Mouse (Mus musculus): ENCODE measurements at regions not wholly inside any gene's neighbourhood (a gene's known extent, or its start where the extent isn't known, plus 50 kb on each side); places are given as distances from the start of the nearest gene placed in this dataset.

GRCm38 (mm10) chr12:39073289-39074022 is 294.3 kb downstream of the Etv1 start:
- no peak for DNase-seq

DNA sequence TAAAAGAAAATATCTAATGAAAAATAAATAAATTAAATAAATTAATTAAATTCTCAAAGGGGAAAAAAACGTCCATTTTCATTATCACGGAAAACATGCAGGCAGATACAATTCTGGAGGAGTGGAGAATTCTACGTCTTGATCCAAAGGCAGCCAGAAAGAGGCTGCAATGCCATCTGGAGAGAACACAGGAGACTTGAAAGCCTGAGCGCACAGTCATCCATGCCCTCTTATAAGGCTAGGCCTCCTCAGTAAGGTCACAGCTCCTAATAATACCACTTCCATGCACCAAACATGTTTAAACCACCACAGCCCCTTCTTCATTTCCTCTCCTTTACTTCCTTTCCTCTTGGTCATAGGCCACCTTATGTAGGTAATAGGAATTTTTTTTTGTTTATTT is 307.1 kb downstream of the Etv1 start:
- DNase-seq, result no peak

DNA sequence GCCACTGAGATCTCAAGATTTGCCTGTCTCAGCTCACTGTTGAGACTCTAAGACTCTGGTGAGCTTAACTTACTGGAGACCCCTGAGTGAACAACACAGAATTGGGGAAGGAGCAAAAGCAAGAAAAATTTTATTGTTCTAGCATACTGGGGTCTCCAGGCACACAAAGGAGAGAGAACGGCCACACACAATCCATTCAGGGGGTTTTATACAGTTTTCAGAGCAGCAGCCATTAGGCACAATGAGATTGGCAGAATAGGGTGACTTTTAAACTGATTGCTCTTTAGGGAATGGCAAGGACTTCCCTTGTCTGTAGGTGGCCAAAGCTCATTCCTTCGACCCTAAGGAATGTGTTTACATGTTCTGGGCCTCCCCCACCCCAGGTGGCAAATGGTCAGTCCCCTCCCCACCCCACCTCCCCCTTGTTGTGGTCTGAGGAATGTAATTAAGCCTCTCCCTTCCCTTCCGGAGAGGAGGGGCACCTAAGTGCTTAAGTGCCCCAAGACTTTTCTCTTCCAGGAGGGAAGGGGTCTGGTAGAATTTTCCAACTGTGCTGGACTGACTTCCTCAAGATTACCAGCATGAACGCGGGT is 315.6 kb downstream of the Etv1 start:
- DNase-seq, result no peak

GRCm38 (mm10) chr12:39123391-39124095 is 344.4 kb downstream of the Etv1 start:
- no peak for DNase-seq

DNA sequence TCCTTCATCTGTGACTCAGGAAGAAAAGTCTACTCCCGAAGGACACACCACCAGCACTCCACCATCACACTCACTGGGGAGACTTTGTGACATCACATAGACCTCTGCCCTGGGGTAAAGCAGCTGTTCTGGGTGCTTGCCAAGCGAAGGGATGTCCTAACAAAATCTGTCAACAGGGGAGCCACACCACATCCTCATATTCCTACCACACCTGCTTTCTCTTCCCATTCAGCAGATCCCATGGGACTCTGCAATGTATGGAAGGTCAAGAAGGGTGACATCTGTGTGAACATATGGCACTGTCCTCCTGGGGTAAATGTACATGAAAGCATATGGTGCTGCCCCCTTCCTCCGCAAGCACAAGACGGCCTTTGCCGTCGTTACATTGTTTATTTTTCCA is 375.5 kb downstream of the Etv1 start:
- no peak for DNase-seq

DNA sequence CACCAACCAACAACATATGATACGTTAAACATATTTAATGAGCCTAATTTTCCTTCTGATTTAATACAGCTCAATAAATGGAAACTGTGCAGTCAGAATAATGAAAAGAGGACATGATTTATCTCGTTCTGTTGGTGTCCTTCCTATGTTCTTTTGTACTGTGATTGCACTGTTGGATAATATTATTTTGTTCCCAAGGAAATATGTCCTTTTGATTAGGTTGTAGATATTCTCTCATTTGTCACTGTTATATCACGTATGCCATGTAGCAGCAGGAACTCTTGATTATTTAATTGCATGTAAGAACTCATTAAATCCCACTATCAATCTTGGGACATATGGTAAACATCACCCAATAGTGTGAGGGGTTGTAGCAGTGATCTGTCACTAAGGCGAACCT is 397.8 kb downstream of the Etv1 start:
- DNase-seq, result no peak

DNA sequence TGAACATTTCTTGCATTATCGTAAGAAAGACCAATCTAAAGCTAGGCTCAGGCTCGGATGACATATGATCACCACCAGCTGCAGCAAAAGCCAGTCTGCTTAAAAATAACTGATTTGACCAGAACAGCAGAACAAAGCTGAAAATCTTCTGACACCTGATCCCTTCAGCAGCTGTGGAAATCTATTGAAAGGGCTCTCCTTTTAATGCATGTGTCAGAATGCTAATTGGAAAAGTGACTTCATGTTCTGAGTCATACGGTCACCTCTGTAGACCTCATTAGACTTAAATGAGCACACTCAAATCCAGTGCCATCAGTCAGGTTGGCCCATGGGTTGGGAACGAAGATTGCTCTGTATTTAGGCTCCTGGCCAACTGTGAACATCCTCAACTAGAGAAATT is 444.9 kb downstream of the Etv1 start:
- DNase-seq, result no peak

GRCm38 (mm10) chr12:39256605-39257004 is 477.4 kb downstream of the Etv1 start:
- DNase-seq, result no peak

DNA sequence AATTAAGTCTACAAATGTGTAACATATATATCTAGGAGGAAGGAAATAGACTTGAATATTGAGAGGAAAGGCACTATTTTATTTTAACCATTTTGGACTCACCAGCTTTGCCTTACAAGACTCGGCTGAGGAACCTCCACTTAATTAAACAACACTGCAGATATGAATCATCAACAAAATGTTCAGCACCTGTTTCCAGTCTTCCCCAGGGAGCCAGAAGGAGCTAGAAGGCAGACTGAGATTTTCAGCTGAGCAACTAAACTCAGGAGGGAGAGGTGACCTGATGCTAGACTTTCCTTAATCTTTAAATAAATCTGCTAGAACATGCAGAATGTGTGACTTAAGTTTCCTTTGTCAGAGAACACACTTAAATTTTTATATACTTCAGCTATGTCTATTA is 478.4 kb downstream of the Etv1 start:
- no peak for DNase-seq

DNA sequence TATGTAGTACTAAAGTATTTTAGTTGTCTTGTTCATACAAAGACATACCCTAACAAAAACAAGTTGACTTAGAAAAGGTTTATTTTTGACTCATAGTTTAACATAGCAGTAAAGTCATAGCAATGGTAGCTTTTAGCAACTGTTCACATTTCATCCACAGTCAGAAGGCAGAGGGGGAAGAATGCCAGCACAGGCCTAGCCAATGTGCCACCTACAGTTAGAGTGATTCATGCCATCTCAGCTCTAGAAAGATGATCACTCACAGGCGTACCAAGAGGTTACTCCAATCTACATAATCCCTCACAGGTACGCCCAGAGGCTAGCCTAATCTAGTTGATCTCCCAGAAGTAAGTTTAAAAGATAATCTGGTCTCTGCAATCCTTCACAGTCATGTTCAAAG is 510.5 kb downstream of the Etv1 start:
- no peak for DNase-seq

DNA sequence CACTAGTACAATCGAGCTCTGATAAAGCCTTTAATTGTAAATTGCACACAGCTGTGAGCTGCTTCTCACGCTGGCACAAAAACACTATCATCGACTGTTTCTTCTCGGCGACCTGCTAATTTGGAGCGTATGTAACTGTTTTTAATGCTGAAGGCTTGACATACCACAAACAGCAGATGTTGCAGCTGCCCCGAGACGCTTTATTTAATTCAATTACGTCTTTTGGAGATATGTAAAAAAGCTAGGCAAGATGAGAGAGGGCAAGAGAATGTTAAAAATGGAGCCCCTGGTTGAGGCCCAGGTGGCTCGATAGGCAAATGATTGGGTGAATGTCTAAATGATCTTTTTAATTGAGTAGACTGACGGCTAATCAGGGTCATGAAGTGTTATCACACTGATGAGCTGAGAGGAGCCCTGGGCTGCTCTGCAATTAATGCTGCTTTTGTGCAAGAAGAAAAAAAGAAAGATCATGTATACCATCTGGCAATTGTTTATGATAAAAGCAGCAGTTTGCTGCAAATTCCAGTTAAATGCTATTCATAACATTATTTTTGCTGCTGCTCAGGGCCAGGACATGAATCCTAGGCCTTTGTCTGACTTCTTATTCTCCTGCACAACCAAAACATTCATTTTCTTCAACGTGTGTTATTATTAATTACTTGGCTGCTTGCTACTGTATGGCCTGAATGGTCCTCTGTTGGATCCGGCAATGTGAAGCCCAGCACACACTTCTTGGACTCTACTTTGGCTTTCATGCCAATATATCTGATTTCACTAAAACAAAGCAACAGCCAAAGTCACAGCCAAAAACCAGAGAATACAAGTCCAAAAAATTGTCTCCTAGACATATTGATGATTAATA is 522.4 kb downstream of the Etv1 start:
- DNase-seq, result no peak

- DNase-seq, result no peak
These were observed 523.0 kb downstream of the Etv1 start for GRCm38 (mm10) chr12:39302213-39302591.

DNA sequence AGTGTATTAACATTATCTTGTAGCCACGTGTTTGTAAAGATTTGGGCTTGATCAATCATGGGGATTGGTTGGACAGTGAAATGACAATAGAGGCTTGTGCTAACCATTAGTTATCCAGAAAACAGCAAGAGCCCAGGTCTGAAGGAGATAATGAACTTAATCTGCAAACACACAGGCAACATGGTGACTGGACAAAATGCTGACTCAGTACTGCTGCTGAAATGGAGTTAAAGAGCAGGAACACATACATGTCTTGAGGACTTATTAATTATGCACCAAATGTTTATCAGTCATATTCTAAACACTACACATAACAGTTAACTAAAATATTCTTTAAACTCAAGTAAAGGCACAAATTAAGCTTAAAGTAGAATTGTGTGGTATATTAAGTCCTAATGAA is 528.6 kb downstream of the Etv1 start:
- DNase-seq, result no peak

GRCm38 (mm10) chr12:39309905-39310304 is 530.7 kb downstream of the Etv1 start:
- DNase-seq, result no peak

DNA sequence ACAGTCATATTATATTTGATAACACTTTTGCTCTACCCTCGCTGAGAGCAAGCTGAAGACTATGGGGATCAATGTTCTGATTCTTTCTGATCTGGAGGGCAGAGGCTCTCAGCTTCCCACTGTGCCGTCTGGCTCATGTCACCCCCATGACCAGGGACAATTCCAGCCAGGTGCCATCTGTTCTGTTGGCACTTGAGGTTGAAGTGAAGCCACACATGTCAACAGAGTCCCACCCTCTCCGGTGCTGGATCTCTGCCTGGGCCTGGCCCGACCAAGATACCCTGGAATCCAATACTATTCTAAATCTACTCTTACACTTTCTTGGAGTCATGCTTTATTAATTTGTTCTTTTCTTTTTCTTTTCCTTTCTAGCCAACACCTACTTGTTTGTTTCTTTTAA is 538.0 kb downstream of the Etv1 start:
- DNase-seq, result peak; percentile 49

DNA sequence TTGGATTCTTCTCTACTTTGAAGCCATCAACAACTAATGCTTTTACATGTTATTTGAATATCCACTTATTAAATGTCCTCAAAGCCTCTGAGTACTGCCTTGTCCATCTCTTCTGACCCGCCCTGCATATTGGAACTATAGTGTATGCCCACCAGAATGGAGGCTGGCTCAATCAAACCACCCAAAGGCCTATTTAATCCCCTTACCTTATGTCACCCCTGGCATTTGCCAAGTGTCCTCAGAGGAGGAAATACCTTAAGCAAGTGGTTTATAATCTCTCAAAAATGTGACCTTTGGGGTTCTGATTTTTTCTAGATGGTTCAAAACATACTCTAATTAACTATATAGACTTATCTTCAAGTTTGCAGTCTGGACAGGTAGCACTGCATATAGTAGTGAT is 542.3 kb downstream of the Etv1 start:
- no peak for DNase-seq

DNA sequence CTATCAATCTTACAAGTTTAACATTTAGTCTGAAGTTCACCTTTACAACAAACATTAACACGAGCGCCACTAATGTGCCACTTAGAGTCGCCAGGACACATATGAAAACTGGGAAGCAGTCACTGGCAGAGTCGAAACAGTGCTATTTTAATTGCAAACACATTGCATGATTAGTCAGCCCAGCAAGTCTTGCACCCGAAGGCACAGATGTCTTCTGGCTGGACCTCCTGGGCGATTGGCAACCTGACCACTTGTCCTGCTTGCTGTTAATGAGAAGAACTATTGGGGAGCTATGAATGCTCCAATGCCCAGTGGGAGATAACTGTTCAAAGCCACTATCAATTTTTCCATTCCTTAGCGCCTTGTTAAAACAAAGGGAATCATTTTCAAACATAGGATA is 547.0 kb downstream of the Etv1 start:
- DNase-seq, result no peak

DNA sequence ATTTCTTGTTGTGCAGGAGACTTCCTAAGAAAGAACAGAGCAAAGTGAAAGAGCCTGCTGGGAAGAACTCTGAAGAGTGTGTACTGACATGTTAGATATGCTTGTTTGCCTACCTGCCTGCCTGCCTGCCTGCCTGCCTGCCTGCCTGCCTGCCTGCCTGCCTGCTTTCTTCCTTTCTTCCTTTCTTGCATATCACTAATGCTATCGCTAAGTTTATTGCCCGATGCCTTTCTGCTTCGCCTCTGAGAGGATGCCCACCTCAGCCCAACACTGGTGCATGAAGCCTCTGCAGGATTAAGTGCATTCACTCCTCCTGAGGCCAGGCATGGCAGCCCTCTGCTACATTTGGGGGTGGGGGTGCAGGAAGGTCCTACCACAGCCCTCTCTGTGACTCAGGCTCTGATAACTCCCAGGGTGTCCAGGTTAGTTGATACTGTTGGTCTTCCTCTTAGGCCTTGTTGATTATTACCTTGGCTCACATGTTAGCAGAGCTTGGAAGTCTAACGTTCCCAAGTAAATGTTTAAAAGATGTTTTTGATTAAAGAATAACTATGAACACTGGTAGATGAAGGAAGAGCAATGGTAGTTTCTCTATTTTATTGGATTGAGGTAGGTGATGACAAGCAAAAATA is 547.6 kb downstream of the Etv1 start:
- no peak for DNase-seq

GRCm38 (mm10) chr12:39328377-39328776 is 549.2 kb downstream of the Etv1 start:
- DNase-seq, result no peak

GRCm38 (mm10) chr12:39339101-39339538 is 559.9 kb downstream of the Etv1 start:
- DNase-seq, result no peak

GRCm38 (mm10) chr12:39341751-39342271 is 562.6 kb downstream of the Etv1 start:
- no peak for DNase-seq

DNA sequence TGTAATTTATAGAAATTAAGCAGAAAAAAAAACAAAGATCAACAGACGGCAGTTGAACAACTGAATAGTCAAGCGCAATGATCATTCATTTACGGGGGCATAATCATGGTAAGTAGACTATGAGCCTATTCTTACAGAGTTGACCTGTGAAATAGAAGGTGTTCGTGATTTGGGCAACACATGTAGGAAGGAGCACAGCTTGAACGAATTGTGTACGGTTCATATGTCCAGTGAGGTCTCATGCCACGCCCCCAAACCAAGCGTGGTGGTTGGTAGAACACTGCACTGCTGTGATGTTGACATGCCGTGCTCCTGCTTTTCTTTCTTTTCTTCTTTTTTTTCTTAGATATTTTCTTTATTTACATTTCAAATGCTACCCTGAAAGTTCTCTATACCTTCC is 563.1 kb downstream of the Etv1 start:
- DNase-seq, result no peak
